In the genomic region with DNA sequence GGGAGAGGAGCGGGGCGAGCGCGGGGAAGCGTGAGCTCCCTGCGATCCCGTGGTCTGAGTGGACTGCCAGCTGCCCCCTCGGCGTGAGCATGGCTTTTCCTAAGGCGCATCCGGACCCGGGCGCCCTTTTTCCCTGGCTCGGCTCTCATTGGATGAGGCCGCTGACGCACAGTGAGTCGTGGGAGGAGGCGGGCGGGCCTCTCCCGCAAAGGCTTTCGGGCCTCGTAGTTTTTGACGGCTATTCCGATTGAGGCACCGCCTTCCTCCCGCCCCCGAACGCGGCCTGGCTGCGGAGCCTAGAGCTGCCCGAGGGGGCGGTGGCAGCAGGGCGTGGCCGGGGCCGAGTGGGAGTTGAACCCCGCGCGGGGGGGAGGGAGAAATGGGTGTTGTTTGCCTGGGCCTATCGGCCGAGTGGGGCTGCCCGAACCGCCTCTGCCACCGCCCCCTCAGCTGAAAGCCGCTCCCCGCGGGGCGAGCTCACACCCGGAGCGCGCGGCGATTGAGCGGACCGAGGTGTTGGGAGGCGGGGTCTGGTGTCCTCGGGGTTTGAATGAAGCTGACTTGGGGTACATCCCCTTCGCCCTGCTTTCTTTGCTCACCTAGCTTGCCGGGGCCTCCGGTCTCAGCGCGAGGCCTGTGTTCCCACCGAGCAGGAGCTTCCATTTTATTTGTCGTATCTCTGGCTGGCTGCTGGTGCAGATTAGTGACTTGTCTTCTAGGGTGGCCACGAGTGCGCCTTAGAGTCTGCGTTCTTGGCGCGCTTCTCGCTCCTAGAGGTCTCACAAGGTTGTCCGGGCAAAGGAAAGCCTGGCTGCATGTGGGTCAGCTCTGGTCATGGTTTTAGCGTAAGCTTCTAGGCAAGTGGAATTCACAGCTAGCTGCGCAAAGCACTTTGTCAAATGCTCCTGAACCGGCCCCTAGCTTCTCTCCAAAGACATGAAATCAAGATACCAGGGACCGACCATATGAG, we compare ENCODE assay signal across 8 mouse cellular contexts. TPM values are rescaled to one million over a fixed set of nuclear protein-coding genes. Genes with fewer than 3 reads are reported as not detected.
DNase-seq lines count a peak whose midpoint lies in the region; ATAC-seq and TF ChIP-seq lines count a peak whose summit lies in the region.

No protein-coding gene starts in this region.

- peak; percentile 90 for ATAC-seq in heart, embryonic 11.5 days (replicated peaks; ENCODE audit: insufficient number of reproducible peaks, low FRiP score, low TSS enrichment)
- ATAC-seq in kidney, embryonic 16.5 days (ENCODE audit: low FRiP score, low TSS enrichment) = peak; percentile 93

- peak overlapping the region; percentile 89 for H3K27ac ChIP-seq in heart, embryonic 11.5 days (ENCODE audit: low read depth, low read length)
- H3K27ac ChIP-seq in kidney, embryonic 16.5 days (ENCODE audit: low read length) = peak overlapping the region; percentile 97
- H3K27ac ChIP-seq in liver, adult 2 months (replicated peaks; ENCODE audit: insufficient read depth, low read depth, low read length) = peak overlapping the region; percentile 95

- H3K79me2 ChIP-seq in C2C12 (ENCODE audit: control insufficient read depth, insufficient read depth) = no peaks in the 10 kb centered on the region
- H3K79me2 ChIP-seq in liver, adult 2 months (ENCODE audit: control insufficient read depth, insufficient read depth, low read length) = no peaks in the 10 kb centered on the region
- H3K79me2 ChIP-seq in myocyte (ENCODE audit: control insufficient read depth, insufficient read depth) = no peaks in the 10 kb centered on the region

- H3K4me2 ChIP-seq in heart, embryonic 11.5 days = peak overlapping the region; percentile 76
- H3K4me2 ChIP-seq in kidney, embryonic 16.5 days (replicated peaks; ENCODE audit: low read depth, low read length) = peak overlapping the region; percentile 80
- peak overlapping the region; percentile 80 for H3K4me2 ChIP-seq in myocyte (ENCODE audit: low read depth)

- no peaks in the 10 kb centered on the region for H3K9me3 ChIP-seq in erythroblast, embryonic 14.5 days (ENCODE audit: control insufficient read depth, low read length)
- no peaks in the 10 kb centered on the region for H3K9me3 ChIP-seq in heart, embryonic 11.5 days (replicated peaks; ENCODE audit: control insufficient read depth, low read length)
- H3K9me3 ChIP-seq in kidney, embryonic 16.5 days (ENCODE audit: low read length) = no peaks in the 10 kb centered on the region

- H3K27me3 ChIP-seq in C2C12 (ENCODE audit: control insufficient read depth, insufficient read depth, insufficient read length) (no peaks in the 10 kb centered on the region), myocyte (ENCODE audit: control insufficient read depth, insufficient read depth, insufficient read length) (no peaks in the 10 kb centered on the region)
- H3K27me3 ChIP-seq in erythroblast, embryonic 14.5 days (ENCODE audit: control insufficient read depth) = no peaks in the 10 kb centered on the region
- no peaks in the 10 kb centered on the region for H3K27me3 ChIP-seq in heart, embryonic 11.5 days (ENCODE audit: control insufficient read depth, insufficient read depth, low read length)
- H3K27me3 ChIP-seq in kidney, embryonic 16.5 days (ENCODE audit: insufficient read depth, low read length) = no peaks in the 10 kb centered on the region
- no peaks in the 10 kb centered on the region for H3K27me3 ChIP-seq in liver, adult 2 months (ENCODE audit: control insufficient read depth, insufficient read depth, low read length)
- no peaks in the 10 kb centered on the region for H3K27me3 ChIP-seq in splenic B cell, adult 2 months (ENCODE audit: control insufficient read depth, insufficient read depth, low read length, poor library complexity, severe bottlenecking)

- peak overlapping the region; percentile 97 for H3ac ChIP-seq in C2C12 (ENCODE audit: control insufficient read depth, insufficient read length, low read depth)
- H3ac ChIP-seq in myocyte (ENCODE audit: control insufficient read depth, insufficient read length) = peak overlapping the region; percentile 39

- TF ChIP-seq CTCF in C2C12 (IDR thresholded peaks at IDR 0.05; ENCODE audit: control insufficient read depth, insufficient read depth, insufficient read length) = no peak
- TF ChIP-seq CTCF in brain, embryonic 14.5 days (IDR thresholded peaks at IDR 0.05; ENCODE audit: borderline replicate concordance, extremely low read depth, insufficient read depth, insufficient read length) = peak; percentile 25; the same call in 1 of the 2 replicates
- TF ChIP-seq CTCF in liver, adult 2 months (IDR thresholded peaks at IDR 0.05; ENCODE audit: low read depth, low read length) = peak; percentile 24; the same call in 1 of the 2 replicates

- under 1% methylated on average over 51 of the region's 74 CpGs for WGBS in heart, embryonic 11.5 days (ENCODE audit: insufficient replicate concordance)
- WGBS in kidney, embryonic 16.5 days = under 1% methylated on average over 74 of the region's 74 CpGs
- under 1% methylated on average over 73 of the region's 74 CpGs for WGBS in liver, adult 2 months

- H3K4me3 ChIP-seq in C2C12 (ENCODE audit: insufficient read depth, poor library complexity, severe bottlenecking) = peak overlapping the region; percentile 89
- peak overlapping the region; percentile 90 for H3K4me3 ChIP-seq in erythroblast, embryonic 14.5 days (replicated peaks)
- peak overlapping the region; percentile 73 for H3K4me3 ChIP-seq in heart, embryonic 11.5 days (ENCODE audit: low read depth, low read length)
- H3K4me3 ChIP-seq in kidney, embryonic 16.5 days (ENCODE audit: low read length) = peak overlapping the region; percentile 92
- peak overlapping the region; percentile 98 for H3K4me3 ChIP-seq in liver, adult 2 months (ENCODE audit: insufficient read depth, low read depth, low read length)
- peak overlapping the region; percentile 72 for H3K4me3 ChIP-seq in myocyte

- H3K36me3 ChIP-seq in C2C12 (ENCODE audit: control insufficient read depth, insufficient read depth) (no peaks in the 10 kb centered on the region), myocyte (ENCODE audit: control insufficient read depth, insufficient read depth) (no peaks in the 10 kb centered on the region)
- peaks cover 18% of the 10 kb centered on the region for H3K36me3 ChIP-seq in erythroblast, embryonic 14.5 days (ENCODE audit: control insufficient read depth)
- no peaks in the 10 kb centered on the region for H3K36me3 ChIP-seq in heart, embryonic 11.5 days (ENCODE audit: control insufficient read depth, insufficient read depth, low read length)
- H3K36me3 ChIP-seq in kidney, embryonic 16.5 days (ENCODE audit: insufficient read depth, low read length) = no peaks in the 10 kb centered on the region; the same call in 1 of the 2 replicates
- no peaks in the 10 kb centered on the region for H3K36me3 ChIP-seq in liver, adult 2 months (ENCODE audit: control insufficient read depth, insufficient read depth, low read length)
- H3K36me3 ChIP-seq in splenic B cell, adult 2 months (ENCODE audit: control insufficient read depth, insufficient read depth, low read length, poor library complexity, severe bottlenecking) = 0 out of 2 replicates have a peak, but pooled peaks cover 2% of the 10 kb centered on the region

- peak; percentile 58; the same call in 1 of the 2 replicates for TF ChIP-seq POLR2A in brain, embryonic 14.5 days (IDR thresholded peaks at IDR 0.05; ENCODE audit: borderline replicate concordance, extremely low read depth, insufficient read depth, insufficient read length, poor library complexity, severe bottlenecking)
- TF ChIP-seq POLR2A in liver, adult 2 months (IDR thresholded peaks at IDR 0.05; ENCODE audit: extremely low read depth, insufficient read depth, low read length) = no peak
- TF ChIP-seq POLR2A in myocyte (IDR thresholded peaks at IDR 0.05; ENCODE audit: insufficient read length, low read depth) = peak; percentile 66

- H3K9ac ChIP-seq in heart, embryonic 11.5 days (ENCODE audit: low read depth, low read length) = peak overlapping the region; percentile 83
- H3K9ac ChIP-seq in kidney, embryonic 16.5 days (replicated peaks; ENCODE audit: low read length) = peak overlapping the region; percentile 90
- peak overlapping the region; percentile 88 for H3K9ac ChIP-seq in liver, adult 2 months (ENCODE audit: low read depth, low read length)

- no peaks in the 10 kb centered on the region for H3K79me3 ChIP-seq in C2C12 (ENCODE audit: low read depth)

- peak; percentile 99 for DNase-seq in brain, embryonic 14.5 days (ENCODE audit: low read depth)
- peak; percentile 89 for DNase-seq in liver, adult 2 months (ENCODE audit: extremely low read depth, low read depth, low spot score)
- DNase-seq in splenic B cell, adult 2 months (ENCODE audit: low read depth, low spot score) = peak; percentile 99

- peaks cover 66% of the 10 kb centered on the region for H3K4me1 ChIP-seq in erythroblast, embryonic 14.5 days (ENCODE audit: control insufficient read depth)
- peaks cover 9% of the 10 kb centered on the region; the same call in 1 of the 2 replicates for H3K4me1 ChIP-seq in heart, embryonic 11.5 days (ENCODE audit: control insufficient read depth, insufficient read depth, low read length)
- peaks cover 20% of the 10 kb centered on the region for H3K4me1 ChIP-seq in kidney, embryonic 16.5 days (ENCODE audit: insufficient read depth, low read length)
- H3K4me1 ChIP-seq in liver, adult 2 months (ENCODE audit: control insufficient read depth, insufficient read depth, low read length) = peaks cover 6% of the 10 kb centered on the region

TF ChIP-seq in C2C12, 6 proteins besides CTCF, POLR2A, EP300 and RAD21 (continues in another document):
- no peak for TF ChIP-seq USF1 (IDR thresholded peaks at IDR 0.05; ENCODE audit: low read depth)
- TF ChIP-seq FOSL1 (IDR thresholded peaks at IDR 0.05; ENCODE audit: insufficient read depth, low read length, poor library complexity, severe bottlenecking) = no peak
- TF ChIP-seq MYOG (IDR thresholded peaks at IDR 0.05; ENCODE audit: control insufficient read depth, extremely low read depth, insufficient read length) = no peak
- TF ChIP-seq CEBPB (IDR thresholded peaks at IDR 0.05; ENCODE audit: low read depth) = no peak

TF ChIP-seq in myocyte, 11 proteins besides CTCF, POLR2A, EP300 and RAD21 (continues in another document):
- peak; percentile 67 for TF ChIP-seq E2F4 (IDR thresholded peaks at IDR 0.05; ENCODE audit: insufficient read depth)
- no peak for TF ChIP-seq POLR2AphosphoS2 (IDR thresholded peaks at IDR 0.05; ENCODE audit: insufficient read length, low read depth)
- no peak for TF ChIP-seq MAX (IDR thresholded peaks at IDR 0.05; ENCODE audit: low read depth)
- TF ChIP-seq SRF (IDR thresholded peaks at IDR 0.05; ENCODE audit: control insufficient read depth, insufficient read length, low read depth) = no peak

RNA-seq across cellular contexts. Expression of a gene that starts 0.9 kb away (rescaled TPM):
- polyA plus RNA-seq in C2C12 (2012; fragmentation: generic; extraction: Trizol) (0.66 TPM), myocyte (2012; fragmentation: generic; extraction: Trizol) (1.2 TPM)
- polyA plus RNA-seq in brain, embryonic 14.5 days (2012; rRNA removed) = 19.3 and 25.3 TPM in 2 replicates
- polyA plus RNA-seq in erythroblast, embryonic 14.5 days (2012) = 1.2 and 1.4 TPM in 2 replicates
- 9.4 and 11.1 TPM in 2 replicates for polyA plus RNA-seq in heart, embryonic 11.5 days (2014; fragmentation: Nextera tagmentation; extraction: Ambion mirVana)
- polyA plus RNA-seq in kidney, embryonic 16.5 days (2015; fragmentation: Nextera tagmentation; extraction: Ambion mirVana) = 7.5 and 9.0 TPM in 2 replicates
- total RNA-seq in liver, adult 2 months (2014; rRNA removed) = 7.9 and 9.3 TPM in 2 replicates
- polyA plus RNA-seq in liver, adult 2 months (2012; rRNA removed) = 1.6 and 1.9 TPM in 2 replicates

Comparison
In these comparisons a context has a peak if more than half of its experiments do, and no peak if none do; other contexts are left out.
1. Peak in every context shown above with its lines: DNase-seq, ATAC-seq, H3K4me3 ChIP-seq and H3K27ac ChIP-seq.